Comparison of ENCODE assay signal across 9 mouse cellular contexts in the genomic region with DNA sequence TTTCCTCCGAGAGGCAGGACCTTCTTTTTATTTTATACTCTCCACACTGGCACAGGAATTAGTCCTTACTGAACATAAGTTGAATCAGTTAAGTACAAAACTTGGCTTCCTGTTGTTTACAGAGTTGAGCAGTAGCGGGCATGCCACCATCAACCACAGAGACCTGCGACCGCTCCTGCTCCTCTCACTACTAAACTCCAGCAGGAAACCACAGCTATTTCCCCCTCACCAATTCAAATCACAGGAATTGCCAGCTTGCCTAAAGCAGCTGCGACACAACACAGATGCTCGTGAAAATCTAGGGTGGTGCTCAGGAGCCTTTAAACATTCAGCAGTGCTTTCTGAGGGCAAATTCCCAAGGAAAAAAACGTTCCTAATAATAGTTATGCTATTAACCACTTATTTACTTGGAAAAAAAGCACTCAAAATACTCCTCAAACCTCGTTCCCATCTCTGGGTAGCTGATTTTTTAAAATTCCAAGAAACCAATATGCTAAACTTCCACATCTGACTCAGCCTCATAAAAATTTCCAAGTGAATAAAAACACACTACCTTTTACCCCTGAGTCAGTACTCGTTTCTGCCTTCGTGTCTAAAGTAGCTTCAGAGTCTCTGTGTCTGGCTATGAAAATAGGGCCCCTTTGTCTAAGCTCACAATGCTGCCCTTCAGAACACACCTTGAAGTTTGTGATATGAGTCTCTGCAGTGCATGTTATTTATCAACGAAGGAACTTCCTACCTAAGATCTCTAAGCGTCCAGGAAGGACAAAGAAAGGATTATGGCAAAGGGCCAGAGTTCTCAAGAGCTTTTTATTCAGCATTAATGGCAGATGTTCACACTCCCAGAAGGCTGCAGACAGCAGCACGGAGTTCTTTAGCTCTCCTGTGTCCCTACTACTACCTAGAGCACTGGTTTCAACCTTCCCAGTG. TPM values are rescaled to one million over a fixed set of nuclear protein-coding genes. Genes with fewer than 3 reads are reported as not detected.
DNase-seq lines count a peak whose midpoint lies in the region; ATAC-seq and TF ChIP-seq lines count a peak whose summit lies in the region.
"Had no signal": no experiment of that assay in that cellular context is flagged by ENCODE, and none has a peak within 500 bp of the region (broad histone marks: within the 10 kb centered on the region; RNA-seq: fewer than 3 reads in every experiment).

No protein-coding gene starts in this region.

- H3K9me3 ChIP-seq in midbrain, postnatal 0 days (ENCODE audit: low read length) = no peaks in the 10 kb centered on the region
- H3K9me3 ChIP-seq in midbrain, embryonic 16.5 days (replicated peaks; ENCODE audit: control insufficient read depth, low read length, poor library complexity, severe bottlenecking) = no peaks in the 10 kb centered on the region
- H3K9me3 ChIP-seq in limb, embryonic 10.5 days (replicated peaks) = no peaks in the 10 kb centered on the region
- H3K9me3 ChIP-seq: liver, embryonic 15.5 days had no signal

- no peaks in the 10 kb centered on the region for H3K27me3 ChIP-seq in midbrain, postnatal 0 days (ENCODE audit: insufficient read depth, low read length)
- H3K27me3 ChIP-seq in midbrain, embryonic 16.5 days (ENCODE audit: control insufficient read depth, insufficient read depth, low read depth, low read length) = no peaks in the 10 kb centered on the region
- H3K27me3 ChIP-seq in limb, embryonic 10.5 days (ENCODE audit: low read depth, poor library complexity, severe bottlenecking) = no peaks in the 10 kb centered on the region
- H3K27me3 ChIP-seq: liver, embryonic 15.5 days had no signal

- no peaks in the 10 kb centered on the region for H3K36me3 ChIP-seq in midbrain, postnatal 0 days (ENCODE audit: insufficient read depth, low read length)
- H3K36me3 ChIP-seq in midbrain, embryonic 16.5 days (ENCODE audit: control insufficient read depth, insufficient read depth, low read length) = no peaks in the 10 kb centered on the region
- H3K36me3 ChIP-seq in limb, embryonic 10.5 days = no peaks in the 10 kb centered on the region
- H3K36me3 ChIP-seq: liver, embryonic 15.5 days had no signal

- no peak overlapping the region for H3K4me2 ChIP-seq in midbrain, postnatal 0 days (ENCODE audit: low read depth, low read length, poor library complexity, severe bottlenecking)
- no peak overlapping the region for H3K4me2 ChIP-seq in midbrain, embryonic 16.5 days (ENCODE audit: low read length)
- H3K4me2 ChIP-seq: liver, embryonic 15.5 days had no signal

- 0 out of 2 replicates have a peak, but pooled peaks cover 3% of the 10 kb centered on the region for H3K4me1 ChIP-seq in midbrain, postnatal 0 days (ENCODE audit: insufficient read depth, low read length)
- H3K4me1 ChIP-seq in midbrain, embryonic 16.5 days (ENCODE audit: control insufficient read depth, insufficient read depth, low read length) = no peaks in the 10 kb centered on the region
- peaks cover 6% of the 10 kb centered on the region for H3K4me1 ChIP-seq in limb, embryonic 10.5 days
- H3K4me1 ChIP-seq: liver, embryonic 15.5 days had no signal

- WGBS in midbrain, postnatal 0 days = 32% methylated on average over 13 of the region's 13 CpGs
- 42% methylated on average over 13 of the region's 13 CpGs for WGBS in midbrain, embryonic 16.5 days
- WGBS in limb, embryonic 10.5 days = 69% methylated on average over 13 of the region's 13 CpGs

- no peak overlapping the region for H3K9ac ChIP-seq in midbrain, postnatal 0 days (replicated peaks; ENCODE audit: low read length, poor library complexity, severe bottlenecking)
- H3K9ac ChIP-seq in midbrain, embryonic 16.5 days (ENCODE audit: low read depth, low read length) = no peak overlapping the region
- H3K9ac ChIP-seq: liver, embryonic 15.5 days had no signal

- no peak overlapping the region for H3K4me3 ChIP-seq in midbrain, postnatal 0 days (ENCODE audit: low read depth, low read length)
- no peak overlapping the region for H3K4me3 ChIP-seq in midbrain, embryonic 16.5 days (ENCODE audit: low read depth, low read length)
- no peak overlapping the region for H3K4me3 ChIP-seq in limb, embryonic 10.5 days
- H3K4me3 ChIP-seq: liver, embryonic 15.5 days had no signal

- ATAC-seq in midbrain, postnatal 0 days (ENCODE audit: low FRiP score) = no peak
- no peak for ATAC-seq in midbrain, embryonic 16.5 days

- no peak overlapping the region for H3K27ac ChIP-seq in midbrain, postnatal 0 days (ENCODE audit: low read depth, low read length)
- no peak overlapping the region for H3K27ac ChIP-seq in midbrain, embryonic 16.5 days (ENCODE audit: low read length)
- H3K27ac ChIP-seq in limb, embryonic 10.5 days = peak overlapping the region; percentile 72
- H3K27ac ChIP-seq: liver, embryonic 15.5 days had no signal

- TF ChIP-seq CTCF in midbrain, postnatal 0 days (IDR thresholded peaks at IDR 0.05) = no peak

- peak; percentile 9 for DNase-seq in embryo, embryonic 11 days
- DNase-seq in embryo, embryonic 9.5 days (ENCODE audit: extremely low spot score) = no peak
- peak; percentile 14 for DNase-seq in midbrain, postnatal 0 days (ENCODE audit: low spot score)
- DNase-seq in limb, embryonic 10.5 days (ENCODE audit: low spot score) = no peak
- peak; percentile 28 to 50 for DNase-seq in thymus, postnatal 36 days
- DNase-seq in urinary bladder, adult 18-20 months (ENCODE audit: low spot score in 2 of 2) = no peak
- no peak for DNase-seq in cerebellum, adult 9-10 months

RNA-seq across cellular contexts. Expression of gene Gprin3, which starts 13.4 kb away (rescaled TPM):
- total RNA-seq in midbrain, postnatal 0 days (2014; rRNA removed) = 34.3 and 38.8 TPM in 2 replicates
- 14.3 and 14.6 TPM in 2 replicates for polyA plus RNA-seq in midbrain, postnatal 0 days (2015; fragmentation: Nextera tagmentation; extraction: Ambion mirVana)
- polyA plus RNA-seq in midbrain, embryonic 16.5 days (2015; fragmentation: Nextera tagmentation; extraction: Ambion mirVana) = 11.2 and 12.9 TPM in 2 replicates
- 0.05 and 0.30 TPM in 2 replicates for polyA plus RNA-seq in limb, embryonic 10.5 days (2016; fragmentation: Nextera tagmentation; extraction: Ambion mirVana)

Comparison
In these comparisons a context has a peak if more than half of its experiments do, and no peak if none do; other contexts are left out.
1. DNase-seq: peak in embryo, embryonic 11 days (single experiment), midbrain, postnatal 0 days (single experiment) and thymus, postnatal 36 days (2 of 2); none in embryo, embryonic 9.5 days (single experiment), limb, embryonic 10.5 days (single experiment), urinary bladder, adult 18-20 months (0 of 2) and cerebellum, adult 9-10 months (single experiment).